Mouse (Mus musculus) urinary bladder, adult 2 months (tissue): ENCODE data around the gene Ralgds. TPM values are rescaled to one million over a fixed set of nuclear protein-coding genes. Genes with fewer than 3 reads are reported as not detected.
"Not testable (repeated sequence)": the region's sequence is repeated elsewhere in the genome, so short reads cannot be mapped to it uniquely, and the experiment has no call there.

Experiments used
- DNase-seq: peaks from one replicate; pipeline ENCODE4 v3.0.0; 2022; ENCODE audit warnings: low spot score
- polyA plus RNA-seq: library from polyadenylated mRNA; depleted of rRNA; stranded (reverse); fragments of >200 nt; gene quantifications from 2 replicates; pipeline ENCODE4 v1.2.3, GENCODE M21; 2012; rRNA removed

The Ralgds gene
- polyA plus RNA-seq, result 50.7 and 65.6 TPM in 2 replicates

GRCm38 (mm10) chr2:28512798-28513401, at the start of gene Ralgds:
TSS of gene Ralgds (plus strand) at chr2:28513125.
- DNase-seq, result peak; percentile 48

GRCm38 (mm10) chr2:28463919-28464318, 49.0 kb upstream of the Ralgds start:
- DNase-seq, result no peak

GRCm38 (mm10) chr2:28464919-28465318, 48.0 kb upstream of the Ralgds start:
- DNase-seq, result no peak

DNA sequence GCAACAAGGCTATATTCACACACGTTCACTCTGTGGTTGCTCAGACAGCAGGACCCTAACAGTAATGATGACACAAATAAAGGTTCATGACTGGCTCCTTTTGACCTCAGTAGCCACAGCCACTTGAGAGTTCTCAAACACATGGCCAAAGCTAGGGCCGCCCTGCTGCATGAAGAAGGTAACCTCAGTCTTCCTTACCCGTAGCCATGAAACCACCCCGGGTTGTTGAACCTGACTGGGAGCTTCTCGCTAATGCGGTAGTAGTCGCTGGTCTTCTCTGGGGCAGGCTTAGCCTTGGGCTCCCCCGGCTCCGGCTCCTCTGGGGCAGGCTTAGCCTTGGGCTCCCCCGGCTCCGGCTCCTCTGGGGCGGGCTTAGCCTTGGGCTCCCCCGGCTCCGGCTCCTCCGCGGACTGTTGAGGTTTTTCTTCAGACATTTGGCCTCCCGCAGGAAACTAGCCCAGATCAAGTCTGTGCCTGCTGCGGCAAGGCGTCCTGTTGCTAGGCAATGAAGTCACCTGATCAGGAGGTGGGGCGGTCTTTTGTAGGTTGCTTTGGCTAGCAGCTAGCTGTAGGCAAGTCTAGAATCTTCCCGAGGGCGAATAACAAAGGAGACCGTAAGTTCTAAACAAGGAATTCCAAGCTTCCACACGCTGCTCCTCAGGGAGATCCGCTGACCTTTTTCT, 46.9 kb upstream of the Ralgds start, which contains the start of gene 1700007K13Rik:
Gene 1700007K13Rik, minus strand, starts transcription at position 497 of the 683 bp plus-strand sequence.
- peak; percentile 39 for DNase-seq

GRCm38 (mm10) chr2:28467860-28468485, 45.0 kb upstream of the Ralgds start, which contains the start of gene Mrps2:
TSS of gene Mrps2 (plus strand) at chr2:28468066.
- peak; percentile 82 for DNase-seq

GRCm38 (mm10) chr2:28468486-28469225, 44.3 kb upstream of the Ralgds start:
- no peak for DNase-seq

DNA sequence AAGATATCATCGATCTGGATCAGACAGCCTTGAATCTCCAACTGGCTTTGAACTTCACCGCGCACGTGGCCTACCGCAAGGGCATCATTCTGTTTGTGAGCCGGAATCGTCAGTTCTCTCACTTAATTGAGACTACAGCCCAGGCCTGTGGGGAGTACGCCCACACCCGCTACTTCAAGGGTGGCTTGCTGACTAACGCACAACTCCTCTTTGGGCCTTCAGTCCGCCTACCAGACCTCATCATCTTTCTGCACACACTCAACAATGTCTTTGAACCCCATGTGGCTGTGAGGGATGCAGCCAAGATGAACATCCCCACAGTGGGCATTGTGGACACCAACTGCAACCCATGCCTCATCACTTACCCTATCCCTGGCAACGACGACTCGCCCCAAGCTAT, 43.5 kb upstream of the Ralgds start:
- DNase-seq, result no peak

DNA sequence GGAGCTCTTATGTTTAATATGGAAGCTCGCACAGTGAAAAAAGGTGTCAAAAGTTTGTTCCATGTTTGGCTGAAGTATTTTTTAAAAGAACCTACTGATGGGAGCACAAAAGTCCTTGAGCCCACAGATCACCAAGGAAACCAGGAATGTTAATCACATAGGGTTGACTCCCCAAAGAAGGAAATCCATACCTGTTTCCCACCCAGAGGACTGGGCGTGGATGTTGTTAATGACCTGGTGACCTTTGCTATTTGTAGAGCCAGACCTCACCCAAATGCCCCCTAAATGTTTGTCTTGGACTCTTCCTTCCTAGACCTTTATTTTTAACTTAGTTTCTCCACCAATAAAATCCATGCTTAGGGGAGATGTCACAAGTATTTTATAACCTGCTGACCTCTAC, 42.3 kb upstream of the Ralgds start:
- no peak for DNase-seq

DNA sequence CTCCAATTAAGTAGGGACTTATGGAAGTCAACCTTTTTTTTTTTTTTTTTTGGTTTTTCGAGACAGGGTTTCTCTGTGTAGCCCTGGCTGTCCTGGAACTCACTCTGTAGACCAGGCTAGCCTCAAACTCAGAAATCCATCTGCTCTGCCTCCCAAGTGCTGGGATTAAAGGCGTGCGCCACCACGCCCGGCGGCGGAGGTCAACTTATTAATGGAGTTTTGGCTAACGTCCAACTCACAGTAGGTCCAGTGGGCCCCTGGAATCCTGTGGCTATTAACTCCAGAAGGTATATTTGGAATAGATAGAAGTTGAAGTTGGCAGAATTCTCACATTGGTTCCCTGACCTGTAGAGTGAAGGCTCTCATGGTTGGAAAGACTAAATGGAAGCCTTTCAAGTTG, 40.9 kb upstream of the Ralgds start:
- DNase-seq, result not testable (repeated sequence)

DNA sequence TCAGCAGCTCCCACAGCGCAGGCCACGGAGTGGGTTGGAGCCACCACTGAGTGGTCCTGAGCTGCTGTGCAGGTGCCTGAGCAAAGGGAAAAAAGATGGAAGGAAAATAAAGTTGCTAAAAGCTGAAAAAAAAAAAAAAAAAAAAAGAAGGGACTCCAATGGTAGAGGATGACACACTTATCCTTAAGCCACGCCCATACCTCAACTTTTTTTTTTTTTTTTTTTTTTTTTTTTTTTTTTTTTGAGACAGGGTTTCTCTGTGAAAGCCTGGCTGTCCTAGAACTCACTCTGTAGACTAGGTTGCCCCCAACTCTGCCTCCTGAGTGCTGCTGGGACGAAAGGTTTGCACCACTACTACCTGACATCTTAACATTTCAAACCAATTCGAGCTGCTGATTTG, 34.9 kb upstream of the Ralgds start:
- DNase-seq, result not testable (repeated sequence)

GRCm38 (mm10) chr2:28479208-28480204, 33.4 kb upstream of the Ralgds start:
- no peak for DNase-seq

DNA sequence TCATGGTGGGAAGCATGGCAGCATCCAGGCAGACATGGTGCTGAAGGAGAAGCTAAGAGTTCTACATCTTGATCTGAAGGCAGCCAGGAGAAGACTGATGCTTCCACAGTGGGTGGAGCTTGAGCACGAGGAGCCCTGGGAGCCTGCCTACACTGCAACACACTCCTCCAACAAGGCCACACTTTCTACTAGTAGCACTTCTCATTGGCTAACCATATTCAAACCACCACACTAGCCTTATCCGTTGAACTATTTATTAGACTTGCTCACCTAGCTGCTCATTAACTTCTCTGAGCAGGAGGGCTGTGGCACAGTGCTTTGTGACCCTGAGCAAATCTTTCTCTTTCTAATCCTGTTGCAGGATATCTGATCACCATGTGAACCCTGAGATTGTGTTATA, 29.1 kb upstream of the Ralgds start:
- no peak for DNase-seq

DNA sequence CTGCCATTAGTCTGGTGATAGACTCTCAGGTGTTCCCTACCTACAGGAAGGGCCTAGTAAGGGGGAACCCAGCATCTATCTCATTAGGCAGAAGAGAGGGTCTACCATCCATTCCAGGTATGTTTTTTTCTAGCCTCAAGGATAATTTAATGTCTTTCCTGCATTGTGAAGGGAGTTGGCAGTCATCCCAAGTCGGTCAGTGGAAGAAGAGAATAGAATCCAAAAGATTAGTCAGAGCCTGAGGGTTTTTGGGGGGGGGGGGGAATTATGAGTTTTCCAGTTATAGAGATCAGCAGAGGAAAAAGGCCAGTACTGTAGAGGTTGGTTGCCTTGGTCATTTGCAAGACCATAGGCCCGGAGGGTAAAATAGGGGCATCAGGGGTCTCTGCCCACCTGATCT, 18.4 kb upstream of the Ralgds start:
- DNase-seq, result no peak

GRCm38 (mm10) chr2:28495207-28495756, 17.6 kb upstream of the Ralgds start:
- DNase-seq, result no peak

DNA sequence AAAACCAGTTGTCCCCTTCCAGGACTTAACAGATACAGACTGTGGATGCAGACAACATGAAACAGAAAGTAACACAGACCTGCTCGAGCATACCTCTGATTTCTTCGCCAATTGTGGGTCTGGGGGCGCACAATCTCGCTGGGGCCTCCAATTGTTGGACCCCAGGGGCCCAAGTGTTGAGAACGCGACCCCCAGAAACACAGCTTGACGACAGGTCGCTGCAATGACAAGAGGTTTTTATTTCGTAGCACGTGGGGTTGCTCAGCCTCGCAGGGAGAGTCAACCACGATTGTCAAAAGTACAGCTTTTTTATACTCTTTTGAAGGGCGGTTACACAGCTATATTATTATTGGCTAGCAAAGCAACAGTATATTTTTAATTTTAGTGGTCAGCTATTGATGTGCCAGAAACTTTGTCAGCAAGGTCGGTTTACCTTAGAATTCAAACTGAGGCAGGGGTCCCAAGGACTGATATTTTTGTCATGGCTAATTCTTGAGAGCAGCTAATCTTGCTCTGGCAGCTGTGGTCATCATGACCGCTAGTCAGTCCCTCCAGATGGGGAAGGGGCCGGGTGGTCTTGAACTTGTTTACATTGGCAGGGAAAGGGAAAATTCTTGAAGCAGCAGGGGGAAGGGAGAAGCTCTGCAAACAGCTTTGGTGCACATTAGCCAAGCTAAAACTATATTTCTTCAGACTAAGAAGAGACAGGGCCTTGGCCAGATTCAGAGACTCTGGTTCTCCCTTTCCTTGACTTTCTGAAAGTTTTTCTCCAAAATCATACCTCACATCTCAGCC, 16.9 kb upstream of the Ralgds start:
- DNase-seq, result no peak

DNA sequence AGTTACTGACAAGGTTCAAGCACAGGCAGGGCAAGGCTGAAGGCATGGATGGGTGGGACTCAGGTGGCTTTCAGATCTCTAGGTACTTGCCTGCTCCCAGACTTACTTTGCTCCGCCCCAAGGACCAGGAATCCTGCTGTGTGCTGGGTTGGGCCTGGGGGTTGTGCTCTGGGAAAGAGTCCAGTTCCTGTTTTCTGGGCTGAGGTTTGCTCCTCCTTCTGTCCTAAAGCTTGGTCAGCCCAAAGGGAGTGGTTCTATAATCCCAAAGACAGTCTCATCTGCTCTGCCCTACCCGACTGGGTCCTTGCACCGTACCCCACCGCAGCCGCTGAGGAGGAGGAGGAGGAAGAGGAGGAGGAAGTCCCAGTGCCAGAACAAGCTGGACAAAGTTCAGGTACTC, 16.3 kb upstream of the Ralgds start, which contains the start of gene Gbgt1:
Gene Gbgt1, plus strand, starts transcription at position 221 of the 400 bp plus-strand sequence.
- DNase-seq, result no peak

- DNase-seq, result no peak
Measured at GRCm38 (mm10) chr2:28497561-28497960, 15.4 kb upstream of the Ralgds start.

GRCm38 (mm10) chr2:28498431-28498830, 14.5 kb upstream of the Ralgds start:
- DNase-seq, result no peak

DNA sequence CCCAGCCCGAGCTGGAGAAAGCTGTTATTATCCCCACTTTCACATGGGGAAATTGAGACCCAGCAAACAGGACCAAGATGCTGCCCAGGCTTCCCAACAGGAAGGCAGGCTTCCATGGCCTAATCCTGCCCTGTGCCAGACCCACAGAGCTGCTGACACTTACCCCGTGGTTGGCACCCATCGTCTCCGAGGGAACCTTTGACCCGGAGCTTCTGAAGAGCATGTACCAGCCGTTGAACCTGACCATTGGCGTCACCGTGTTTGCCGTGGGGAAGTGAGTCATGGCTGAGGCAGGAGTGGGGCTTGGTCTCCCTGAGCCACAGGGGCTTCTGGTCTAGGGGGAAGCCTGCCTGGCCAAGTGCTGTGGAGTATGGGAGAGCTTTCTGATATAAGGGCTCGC, 9.9 kb upstream of the Ralgds start:
- DNase-seq, result no peak

- no peak for DNase-seq
Measured at GRCm38 (mm10) chr2:28504676-28505075, 8.2 kb upstream of the Ralgds start.
